Mouse (Mus musculus): ENCODE measurements around the gene Gm36210. TPM values are rescaled to one million over a fixed set of nuclear protein-coding genes. Genes with fewer than 3 reads are reported as not detected.

The Gm36210 gene
- total and polyA plus RNA-seq, 3 experiments = 0.18 to 0.29 TPM; not detected in 1

DNA sequence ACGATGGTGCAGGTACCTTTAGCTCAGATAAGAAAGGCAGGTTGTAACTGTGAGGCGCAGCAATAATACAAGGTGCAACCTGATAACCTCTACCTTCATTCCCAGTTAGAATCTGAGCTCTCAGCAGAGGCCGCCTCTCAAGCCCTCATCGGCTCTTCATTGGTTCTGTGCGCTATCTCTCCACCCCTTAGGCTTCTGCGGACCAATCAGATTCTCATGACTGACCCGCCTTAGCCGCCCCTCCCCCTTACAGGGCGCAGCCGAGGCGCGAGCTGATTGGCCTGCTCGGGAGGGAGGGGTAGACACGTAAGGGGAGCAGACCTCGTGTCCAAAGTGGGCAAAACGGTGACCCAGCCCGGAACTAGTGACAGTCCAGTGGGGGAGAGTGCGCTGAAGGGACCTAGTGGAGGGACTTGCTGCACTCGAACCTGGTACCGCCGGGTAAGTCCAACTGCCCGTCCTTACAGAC lies 29.5 kb downstream of the Gm36210 start, which contains the start of gene Isoc2a:
Isoc2a (plus strand) TSS at position 401 of the 469 bp plus-strand sequence.
- 1% methylated on average over 22 of the region's 22 CpGs for WGBS
- Histone ChIP-seq H3K9ac (ENCODE audit: low read depth, low read length) (peak within 1 kb of the TSS; percentile 65), H3K27ac (peak within 1 kb of the TSS; percentile 91), H3K36me3 (ENCODE audit: control insufficient read depth, insufficient read depth, low read length) (no peaks in the 10 kb centered on the region), H3K4me1 (ENCODE audit: control insufficient read depth, insufficient read depth, low read length) (peaks cover 1% of the 10 kb centered on the region; the same call in 1 of the 2 replicates), H3K79me2 (replicated peaks; ENCODE audit: control insufficient read depth, insufficient read depth, low read length) (no peaks in the 10 kb centered on the region), H3K27me3 (ENCODE audit: control insufficient read depth, insufficient read depth, low read length) (no peaks in the 10 kb centered on the region), H3K4me3 (peak within 1 kb of the TSS; percentile 79)
- peak; percentile 86 to 92 for DNase-seq
- TF ChIP-seq CTCF (IDR thresholded peaks at IDR 0.05) = no peak
- peak; percentile 97 for TF ChIP-seq EP300 (IDR thresholded peaks at IDR 0.05; ENCODE audit: insufficient read depth, low read depth, low read length)
- TF ChIP-seq POLR2A (IDR thresholded peaks at IDR 0.05; ENCODE audit: insufficient read depth, low read depth, low read length) = peak; percentile 99
- intact Hi-C loops (cut with DNase I) = loop anchor here (2.0 to 5.0 kb wide), 2 partner anchors 62 to 139 kb away; no protein-coding TSS in a partner anchor

DNA sequence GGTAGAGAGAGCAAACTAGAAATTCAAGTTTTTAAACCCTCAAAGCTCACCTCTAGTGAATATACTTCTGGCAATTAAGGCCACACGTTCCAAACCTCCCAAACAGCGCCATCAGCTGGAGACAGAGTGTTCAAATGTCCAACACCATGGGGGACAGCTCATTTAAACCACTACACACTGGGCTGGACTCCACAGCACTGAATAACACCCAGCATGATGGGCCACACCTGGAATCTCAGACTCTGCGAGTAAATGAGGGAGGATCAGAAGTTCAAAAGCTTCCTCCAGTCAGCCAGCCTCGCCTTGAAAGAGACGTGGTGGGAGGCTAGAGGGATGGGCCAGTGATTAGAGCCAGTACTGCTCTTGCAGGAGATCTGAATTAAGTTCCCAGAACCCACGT lies 36.2 kb downstream of the Gm36210 start, which contains the start of gene Isoc2b:
Isoc2b (minus strand) TSS at position 126 of the 400 bp plus-strand sequence.
- TF ChIP-seq EP300 (IDR thresholded peaks at IDR 0.05; ENCODE audit: insufficient read depth, low read depth, low read length) (no peak), POLR2A (IDR thresholded peaks at IDR 0.05; ENCODE audit: insufficient read depth, low read depth, low read length) (no peak), CTCF (IDR thresholded peaks at IDR 0.05) (no peak)
- intact Hi-C loops (cut with DNase I) = no loop called here
- H3K4me3 ChIP-seq = no peak within 1 kb of the TSS
- peaks cover 1% of the 10 kb centered on the region; the same call in 1 of the 2 replicates for H3K4me1 ChIP-seq (ENCODE audit: control insufficient read depth, insufficient read depth, low read length)
- no peaks in the 10 kb centered on the region for H3K36me3 ChIP-seq (ENCODE audit: control insufficient read depth, insufficient read depth, low read length)
- H3K79me2 ChIP-seq (replicated peaks; ENCODE audit: control insufficient read depth, insufficient read depth, low read length) = no peaks in the 10 kb centered on the region
- DNase-seq = no peak
- 53% methylated on average over 6 of the region's 6 CpGs for WGBS
- H3K27ac ChIP-seq = no peak within 1 kb of the TSS
- H3K9ac ChIP-seq (ENCODE audit: low read depth, low read length) = no peak within 1 kb of the TSS
- H3K27me3 ChIP-seq (ENCODE audit: control insufficient read depth, insufficient read depth, low read length) = no peaks in the 10 kb centered on the region

DNA sequence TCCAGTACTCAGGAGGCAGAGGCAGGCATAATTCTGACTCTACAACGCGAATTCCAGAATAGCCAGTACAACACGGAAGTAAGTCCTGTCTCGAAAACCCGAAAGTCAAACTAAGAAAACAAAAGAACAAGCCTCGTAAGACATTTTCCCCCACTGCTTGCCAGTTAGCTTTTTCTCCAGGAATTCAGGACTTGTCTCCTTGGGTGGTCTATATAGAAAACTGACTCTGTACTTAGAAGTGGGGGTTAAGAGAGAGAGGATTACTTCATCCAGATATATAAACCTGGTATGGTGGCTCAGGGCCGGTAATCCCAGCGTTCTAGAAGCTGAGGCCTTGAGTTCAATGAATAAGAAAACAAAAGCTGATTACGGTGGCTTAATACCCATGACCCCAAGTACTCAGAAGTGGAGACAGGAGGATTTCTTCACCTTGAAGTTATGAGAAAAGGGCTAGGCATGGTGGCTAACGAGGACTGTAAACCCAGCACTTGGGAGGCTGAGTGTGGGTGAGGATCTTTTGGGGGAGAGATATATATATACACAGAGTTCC lies 39.6 kb downstream of the Gm36210 start:
- Histone ChIP-seq H3K27me3 (ENCODE audit: control insufficient read depth, insufficient read depth, low read length) (no peaks in the 10 kb centered on the region), H3K27ac (peak overlapping the region; percentile 97), H3K4me1 (ENCODE audit: control insufficient read depth, insufficient read depth, low read length) (peaks cover 10% of the 10 kb centered on the region), H3K79me2 (replicated peaks; ENCODE audit: control insufficient read depth, insufficient read depth, low read length) (no peaks in the 10 kb centered on the region), H3K4me3 (peak overlapping the region; percentile 75), H3K9ac (ENCODE audit: low read depth, low read length) (peak overlapping the region; percentile 74), H3K36me3 (ENCODE audit: control insufficient read depth, insufficient read depth, low read length) (no peaks in the 10 kb centered on the region)
- intact Hi-C loops (cut with DNase I) = loop anchor here (5.0 kb wide), 3 partner anchors 51 to 186 kb away; partner anchors contain the start of genes Ube2s, Zfp580 and Zfp628
- WGBS = 32% methylated on average over 10 of the region's 10 CpGs
- TF ChIP-seq EP300 (IDR thresholded peaks at IDR 0.05; ENCODE audit: insufficient read depth, low read depth, low read length) (no peak), POLR2A (IDR thresholded peaks at IDR 0.05; ENCODE audit: insufficient read depth, low read depth, low read length) (no peak), CTCF (IDR thresholded peaks at IDR 0.05) (no peak)
- no peak for DNase-seq

DNA sequence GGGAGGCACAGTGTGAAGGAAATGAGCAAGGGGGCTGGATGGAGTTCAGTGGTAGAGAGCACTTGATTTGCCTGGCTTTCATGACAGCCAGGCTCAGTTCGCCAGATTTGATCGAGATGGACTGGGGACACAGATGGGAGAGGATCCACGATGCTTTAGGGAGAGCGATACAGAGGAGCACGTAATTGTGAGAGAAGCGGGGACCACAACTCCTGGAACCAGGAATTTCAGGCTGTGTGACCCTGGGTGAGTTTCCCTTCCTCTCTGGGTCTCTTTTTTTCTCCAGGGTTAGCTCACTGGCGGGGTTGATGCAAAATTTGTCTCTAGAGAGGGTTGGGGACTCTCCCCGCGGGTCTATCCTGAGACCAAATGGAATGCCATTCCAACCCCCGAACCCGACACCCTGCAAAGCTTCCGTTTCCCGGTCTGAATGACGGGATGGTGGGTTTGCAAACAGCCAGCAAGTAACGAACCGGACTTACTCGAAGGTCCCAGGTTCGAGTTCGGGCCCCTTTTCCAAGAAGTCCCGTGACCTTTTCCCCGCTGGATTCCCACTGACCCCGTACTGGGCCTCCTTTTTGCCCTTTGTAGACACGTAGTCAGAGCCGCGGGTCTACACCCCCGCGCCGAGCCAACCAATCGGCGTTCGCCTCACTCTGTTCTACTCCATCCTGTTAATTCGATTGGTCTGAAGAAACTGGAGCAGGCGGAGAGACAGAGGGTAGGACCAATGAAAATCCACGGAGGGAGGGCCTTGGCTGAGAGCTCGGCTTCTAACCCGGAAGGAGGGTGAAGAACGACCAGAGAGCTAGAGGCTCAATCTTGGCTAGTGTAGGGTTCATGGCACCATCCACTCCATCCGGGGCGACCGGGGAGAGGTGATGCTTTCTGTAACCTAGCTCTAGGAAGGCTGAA lies 40.5 kb downstream of the Gm36210 start:
- peaks cover 10% of the 10 kb centered on the region for H3K4me1 ChIP-seq (ENCODE audit: control insufficient read depth, insufficient read depth, low read length)
- DNase-seq = peak; percentile 98 to 99
- no peaks in the 10 kb centered on the region for H3K36me3 ChIP-seq (ENCODE audit: control insufficient read depth, insufficient read depth, low read length)
- peak overlapping the region; percentile 74 for H3K9ac ChIP-seq (ENCODE audit: low read depth, low read length)
- H3K79me2 ChIP-seq (replicated peaks; ENCODE audit: control insufficient read depth, insufficient read depth, low read length) = no peaks in the 10 kb centered on the region
- intact Hi-C loops (cut with DNase I) = loop anchor here (2.0 to 5.0 kb wide), 4 partner anchors 51 to 186 kb away; partner anchors contain the start of genes Ube2s, Zfp580 and Zfp628
- WGBS = 2% methylated on average over 40 of the region's 40 CpGs
- TF ChIP-seq POLR2A (IDR thresholded peaks at IDR 0.05; ENCODE audit: insufficient read depth, low read depth, low read length) (peak; percentile 96), CTCF (IDR thresholded peaks at IDR 0.05) (no peak), EP300 (IDR thresholded peaks at IDR 0.05; ENCODE audit: insufficient read depth, low read depth, low read length) (peak; percentile 78; the same call in 1 of the 2 replicates)
- peak overlapping the region; percentile 97 for H3K27ac ChIP-seq
- no peaks in the 10 kb centered on the region for H3K27me3 ChIP-seq (ENCODE audit: control insufficient read depth, insufficient read depth, low read length)
- H3K4me3 ChIP-seq = peak overlapping the region; percentile 75

DNA sequence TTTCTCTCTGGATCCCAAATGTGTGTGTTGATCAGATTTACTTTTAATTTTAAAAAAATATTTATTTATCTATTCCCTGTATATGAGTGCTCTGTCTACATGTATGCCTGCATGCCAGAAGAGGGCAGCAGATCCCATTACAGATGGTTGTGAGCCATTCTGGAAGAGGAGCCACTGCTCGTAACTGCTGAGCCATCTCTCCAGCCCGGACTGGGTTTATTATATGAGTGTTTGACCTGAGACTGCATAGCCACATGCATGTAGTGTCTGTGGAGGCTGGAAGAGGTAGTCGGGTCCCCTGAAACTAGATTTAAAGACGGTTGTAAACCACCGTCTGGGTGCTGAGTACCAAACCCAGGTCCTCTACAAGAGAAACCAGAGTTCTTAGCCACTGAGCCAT lies 41.2 kb downstream of the Gm36210 start:
- no peak overlapping the region for H3K4me3 ChIP-seq
- intact Hi-C loops (cut with DNase I) = loop anchor here (2.0 to 5.0 kb wide), 4 partner anchors 52 to 187 kb away; partner anchors contain the start of genes Ube2s, Zfp580 and Zfp628
- no peaks in the 10 kb centered on the region for H3K36me3 ChIP-seq (ENCODE audit: control insufficient read depth, insufficient read depth, low read length)
- peak; percentile 38 to 48 for DNase-seq
- TF ChIP-seq EP300 (IDR thresholded peaks at IDR 0.05; ENCODE audit: insufficient read depth, low read depth, low read length) (no peak), CTCF (IDR thresholded peaks at IDR 0.05) (peak; percentile 74)
- 66% methylated on average over 5 of the region's 5 CpGs for WGBS
- H3K79me2 ChIP-seq (replicated peaks; ENCODE audit: control insufficient read depth, insufficient read depth, low read length) = no peaks in the 10 kb centered on the region
- H3K4me1 ChIP-seq (ENCODE audit: control insufficient read depth, insufficient read depth, low read length) = peaks cover 10% of the 10 kb centered on the region
- H3K9ac ChIP-seq (ENCODE audit: low read depth, low read length) = no peak overlapping the region
- no peaks in the 10 kb centered on the region for H3K27me3 ChIP-seq (ENCODE audit: control insufficient read depth, insufficient read depth, low read length)
- H3K27ac ChIP-seq = peak overlapping the region; percentile 97; the same call in 1 of the 2 replicates
